Mouse (Mus musculus) heart, adult 9 months (tissue): ENCODE measurements around the gene Pitpnc1.

Source experiments
- DNase-seq, 2 experiments: peaks; one replicate each; pipeline ENCODE4 v3.0.0; 2022; ENCODE audit warnings: low spot score in 2 of 2

Gene Pitpnc1

DNA sequence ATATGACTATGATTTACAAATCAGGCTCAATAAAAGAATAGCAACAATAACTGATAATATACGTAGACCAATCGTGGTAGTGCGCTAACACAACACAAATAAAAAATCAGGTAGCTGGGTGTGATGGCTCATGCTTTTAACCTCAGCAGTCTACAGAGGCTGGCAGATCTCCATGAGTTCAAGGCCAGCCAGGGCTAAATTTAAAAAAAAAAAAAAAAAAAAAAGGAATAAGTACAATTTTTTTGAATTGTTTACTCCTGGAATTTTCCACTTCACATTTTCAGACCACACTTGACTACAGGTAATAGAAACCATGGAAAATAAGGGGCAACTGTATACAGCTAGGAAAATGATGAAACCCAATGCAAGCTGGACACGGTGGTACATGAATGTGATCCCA, 97.3 kb downstream of the Pitpnc1 start:
- no peak for DNase-seq

DNA sequence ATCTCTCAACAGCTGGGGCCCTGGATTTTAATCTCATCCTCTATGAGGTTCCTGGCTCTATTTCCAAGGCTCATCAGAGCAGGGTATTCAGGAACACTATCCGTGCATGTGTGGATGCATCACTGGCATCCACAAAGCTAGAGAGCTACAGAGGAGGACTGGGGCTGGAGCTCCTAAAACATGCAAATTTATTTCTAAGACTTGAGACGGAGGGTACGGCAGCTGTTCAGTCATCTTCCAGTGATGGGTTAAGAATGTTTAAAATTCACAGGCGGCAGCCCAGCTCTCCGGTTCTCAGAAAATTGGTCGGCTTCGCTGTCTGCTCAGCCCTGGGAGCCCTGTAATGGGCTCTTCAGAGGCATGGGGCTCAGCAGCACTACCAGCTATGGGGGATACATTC, 97.8 kb downstream of the Pitpnc1 start:
- DNase-seq = no peak

DNA sequence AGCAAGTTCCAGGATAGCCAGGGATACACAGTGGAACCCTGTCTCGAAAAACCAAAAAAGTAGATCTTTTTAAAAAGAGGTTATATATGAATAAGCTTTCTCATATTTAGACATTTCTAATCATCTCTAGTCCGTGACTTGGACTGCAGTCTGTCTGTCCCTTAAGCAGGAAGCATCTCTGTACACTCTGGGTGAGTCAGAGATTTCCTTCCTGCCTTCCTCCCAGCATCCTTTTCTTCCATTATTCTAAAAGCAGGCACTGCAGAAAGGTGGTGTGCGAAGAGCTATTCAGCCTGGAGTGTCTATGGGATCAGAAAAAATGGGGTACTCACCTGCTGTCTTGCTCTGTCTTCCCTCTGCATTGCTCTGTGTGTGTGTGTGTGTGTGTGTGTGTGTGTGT, 100.0 kb downstream of the Pitpnc1 start:
- no peak for DNase-seq

DNA sequence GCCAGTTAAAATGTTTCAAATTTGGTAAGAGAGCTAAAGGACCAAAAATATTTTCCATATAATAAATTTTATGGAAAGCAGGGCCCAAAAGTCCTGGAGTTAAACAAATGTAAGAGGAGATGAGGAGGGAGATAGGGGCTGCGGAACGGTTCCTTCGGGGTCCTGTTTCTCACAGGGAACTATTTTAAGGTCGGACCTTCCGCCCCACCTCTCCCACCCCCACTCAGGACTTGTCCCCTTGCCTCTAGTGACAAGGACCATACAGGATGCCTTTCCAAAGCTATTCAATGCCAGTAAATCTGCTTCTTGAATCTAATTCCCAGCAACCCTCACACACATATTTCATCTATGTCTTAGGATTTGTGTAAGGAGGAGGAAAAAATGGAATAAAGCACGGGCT, 100.8 kb downstream of the Pitpnc1 start:
- DNase-seq = no peak

DNA sequence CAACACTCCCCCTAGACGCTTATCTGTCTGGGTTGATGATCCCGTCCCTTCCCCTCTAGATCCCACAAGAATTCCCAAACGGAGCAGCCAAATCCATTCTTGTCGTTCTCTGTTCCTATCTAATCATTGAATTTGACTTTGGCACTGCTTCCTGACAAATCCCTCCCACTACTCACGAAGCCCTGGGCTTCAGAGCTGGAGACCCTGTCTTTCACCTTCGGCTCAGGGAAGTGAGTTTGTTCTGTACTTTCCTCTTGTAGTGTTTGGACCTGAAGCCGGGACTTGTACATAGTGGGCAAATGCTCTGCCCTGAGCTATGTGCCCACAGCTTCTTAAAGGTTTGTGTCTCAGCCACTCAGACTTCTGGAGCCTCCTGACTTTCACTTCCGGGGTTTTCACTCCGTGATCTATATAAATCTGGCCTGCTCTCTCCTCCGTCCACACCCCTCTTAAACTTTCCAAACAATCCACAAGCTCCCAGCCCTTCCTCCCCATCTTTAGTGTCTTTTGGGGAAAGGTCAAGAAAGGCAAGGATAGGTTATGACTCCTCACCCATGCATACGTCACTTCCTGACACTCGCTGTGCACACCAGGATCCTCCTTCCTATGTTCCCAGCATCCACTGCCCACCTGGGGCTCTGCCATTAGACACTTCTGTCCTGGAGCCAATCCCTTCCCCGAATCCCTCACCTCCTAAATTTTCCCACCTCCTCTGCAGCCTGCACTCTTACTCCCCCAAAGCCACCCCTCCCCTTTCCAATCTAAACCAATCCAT, 104.4 kb downstream of the Pitpnc1 start:
- DNase-seq = no peak

DNA sequence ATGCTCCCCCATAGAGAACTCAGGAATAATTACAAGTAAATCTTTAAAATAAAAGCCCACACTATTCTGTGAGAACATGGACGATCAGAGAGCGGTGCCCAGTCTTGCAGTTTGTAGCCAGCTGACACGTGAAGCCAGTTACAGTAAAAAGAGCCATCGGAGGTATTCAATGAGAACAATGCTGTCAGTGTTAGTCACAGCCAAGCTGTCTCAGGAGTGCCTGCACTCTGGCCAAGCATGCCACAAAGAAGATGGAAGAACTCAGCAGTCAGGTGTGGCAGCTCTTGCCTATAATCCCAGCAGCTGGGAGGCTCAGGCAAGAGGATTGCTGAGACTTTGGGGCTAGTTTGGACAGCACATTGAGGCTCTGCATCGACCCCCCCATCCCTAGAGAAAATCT, 111.8 kb downstream of the Pitpnc1 start:
- no peak for DNase-seq

DNA sequence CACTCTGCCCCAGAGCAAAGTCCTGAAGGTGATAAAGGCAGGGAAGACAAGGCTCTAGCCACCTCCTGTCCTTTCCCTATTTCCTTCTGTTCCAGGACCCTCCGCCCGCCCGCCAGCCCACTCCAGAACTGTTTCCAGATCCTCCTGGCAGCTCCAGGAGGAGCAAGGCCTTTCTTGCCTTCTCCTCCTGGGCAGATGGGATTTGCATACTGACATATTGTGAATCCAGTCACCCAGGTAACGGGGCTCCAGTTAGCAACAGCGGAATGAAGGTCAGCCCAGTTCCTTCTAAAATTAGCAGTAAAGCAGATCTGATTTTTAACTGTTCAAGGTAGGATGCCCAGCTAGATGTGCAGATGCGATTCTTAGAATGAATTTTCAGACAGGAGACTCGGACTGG, 114.3 kb downstream of the Pitpnc1 start:
- DNase-seq = no peak

DNA sequence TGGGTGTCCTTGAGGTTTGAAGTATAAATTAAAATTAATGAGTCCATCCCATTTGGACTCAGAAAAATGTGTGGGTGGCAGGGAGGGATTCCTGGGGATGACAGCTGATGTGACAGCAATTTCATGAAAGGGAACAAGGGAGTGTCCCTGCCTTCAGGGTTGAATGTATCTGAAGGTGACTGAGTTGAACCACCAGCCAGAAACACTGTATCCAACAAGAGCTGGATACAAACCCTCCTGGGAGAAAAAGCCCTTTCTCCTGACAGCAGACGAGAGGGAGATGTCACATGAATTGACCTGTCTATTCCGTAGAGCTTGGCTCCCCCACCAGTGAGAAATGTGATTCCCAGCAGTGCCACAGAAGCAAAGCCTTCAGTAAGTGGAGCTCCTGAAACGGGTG, 115.0 kb downstream of the Pitpnc1 start:
- DNase-seq = no peak

DNA sequence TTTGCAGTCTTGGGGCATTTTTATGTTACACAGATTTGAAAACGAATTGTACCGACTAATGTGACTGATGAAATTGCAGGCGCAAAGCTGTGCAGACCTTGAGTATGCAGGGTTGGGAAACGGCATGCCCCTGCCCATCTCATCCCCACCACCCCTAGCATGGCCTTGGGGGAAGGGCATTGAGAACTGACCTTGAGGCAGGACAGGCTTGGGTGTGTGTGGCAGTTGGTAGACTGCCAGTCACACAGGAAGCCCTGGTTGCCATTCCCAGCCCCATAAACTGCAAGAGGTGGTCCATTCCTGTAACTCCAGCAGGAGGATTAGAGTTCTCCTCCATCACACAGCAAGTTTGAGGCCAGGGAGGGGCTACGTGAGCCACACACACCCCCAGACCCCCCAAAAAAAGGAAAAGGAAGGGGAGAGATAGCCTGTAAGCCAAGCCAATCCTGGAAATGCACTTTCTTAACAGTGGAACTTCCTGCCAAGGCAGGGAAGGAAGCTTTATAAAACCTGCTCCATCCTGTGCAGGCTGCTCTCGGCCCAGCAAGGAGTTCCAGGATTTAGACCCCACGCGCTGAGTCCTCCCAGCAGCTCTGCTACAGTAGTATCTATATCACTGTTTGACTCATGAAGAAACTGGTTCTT, 115.9 kb downstream of the Pitpnc1 start:
- DNase-seq = peak; percentile 34 to 62

DNA sequence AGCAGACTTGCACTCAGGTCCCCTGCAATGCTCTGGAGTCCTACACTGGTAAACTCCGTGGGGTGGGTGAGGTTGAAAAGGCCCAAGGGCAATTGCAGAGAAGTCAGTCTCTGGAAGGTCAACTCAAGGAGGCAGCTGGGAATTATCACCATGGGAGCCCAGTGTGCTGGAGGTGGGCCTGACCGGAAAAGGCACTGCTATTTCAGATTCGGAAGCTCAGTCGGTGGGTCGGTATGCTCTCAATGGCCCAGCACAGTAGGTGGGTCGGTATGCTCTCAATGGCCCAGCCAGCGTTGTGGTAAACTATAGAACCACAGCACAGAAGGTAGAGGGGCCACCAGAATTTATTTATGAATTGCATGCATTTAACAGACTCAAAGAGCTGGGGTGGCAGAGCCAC, 117.9 kb downstream of the Pitpnc1 start:
- no peak for DNase-seq

DNA sequence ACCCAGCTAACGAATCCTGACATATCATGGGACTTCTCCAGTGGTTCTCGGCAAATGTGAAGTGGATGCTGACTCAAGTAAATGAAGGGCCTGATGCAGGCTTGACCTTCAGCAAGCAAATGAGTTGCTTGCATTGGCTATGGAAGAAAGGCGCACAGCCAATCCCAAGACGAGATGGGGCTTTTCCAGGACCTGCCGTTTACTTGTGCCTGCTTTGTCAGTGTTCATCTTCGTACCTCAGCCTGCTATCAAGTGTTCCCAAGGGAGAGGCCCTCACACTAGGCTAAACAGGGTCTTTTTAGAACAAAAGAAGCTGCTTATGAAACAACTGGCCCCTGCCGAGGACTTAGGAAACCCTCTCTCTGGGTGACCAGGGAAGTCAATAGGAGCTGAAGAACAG, 120.7 kb downstream of the Pitpnc1 start:
- DNase-seq = no peak

DNA sequence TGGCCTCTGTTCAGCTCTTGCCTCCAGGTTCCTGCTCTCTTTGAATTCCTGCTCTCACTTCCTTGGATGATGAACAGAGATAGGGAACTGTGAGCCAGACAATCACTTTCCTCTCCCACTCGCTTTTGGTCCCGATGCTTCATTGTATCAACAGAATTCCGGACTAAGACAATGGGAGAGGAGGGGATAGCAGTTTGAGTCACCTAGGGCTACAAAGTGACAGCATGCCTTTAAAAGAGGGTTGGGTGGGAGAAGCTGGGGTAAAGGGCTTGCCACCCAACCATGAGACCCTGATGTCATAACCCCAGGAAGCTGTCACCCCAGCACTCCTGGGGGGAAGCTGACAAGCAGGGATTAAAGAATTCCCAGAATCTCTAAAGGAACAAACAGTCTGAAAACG, 127.5 kb downstream of the Pitpnc1 start:
- peak in 1 of 2 experiments; percentile 50 for DNase-seq

DNA sequence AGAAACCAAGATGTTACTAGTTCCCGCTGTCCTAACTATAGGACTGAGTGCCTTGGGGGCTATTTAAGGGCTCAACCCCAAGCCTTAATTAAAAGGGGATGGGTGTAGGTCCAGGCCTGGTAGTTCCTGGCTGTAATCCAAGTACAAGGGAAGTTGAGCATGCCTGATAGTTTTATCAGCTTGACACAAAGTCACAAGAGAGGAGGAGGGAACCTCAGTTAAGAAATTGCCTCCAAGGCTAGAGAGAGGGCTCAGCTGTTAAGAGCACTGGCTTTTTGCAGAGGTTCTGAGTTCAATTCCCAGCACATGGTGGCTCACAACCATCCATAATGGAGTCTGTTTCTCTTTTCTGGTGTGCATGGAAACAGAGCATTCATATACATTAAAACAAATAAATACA, 128.1 kb downstream of the Pitpnc1 start:
- DNase-seq = peak; percentile 43 to 64

DNA sequence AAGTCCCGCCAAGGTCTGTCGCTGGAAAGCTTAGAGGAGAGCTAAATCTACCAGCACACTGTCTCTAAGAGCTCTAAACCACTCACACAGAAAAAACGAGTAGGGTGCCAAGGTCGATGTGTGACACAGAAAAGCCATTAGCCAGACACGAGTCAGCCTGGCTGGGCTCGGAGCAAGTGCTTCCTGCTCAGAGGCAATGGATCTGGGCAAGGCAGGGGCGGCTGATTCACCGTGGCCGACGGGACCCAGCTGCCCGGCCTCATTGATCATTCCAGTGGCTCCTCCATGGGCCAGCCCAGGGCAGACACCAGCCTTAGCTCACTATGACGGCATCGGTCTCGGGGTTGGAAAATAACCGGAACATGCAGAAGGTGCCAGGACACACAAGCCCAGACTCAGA, 129.2 kb downstream of the Pitpnc1 start:
- peak; percentile 73 for DNase-seq

DNA sequence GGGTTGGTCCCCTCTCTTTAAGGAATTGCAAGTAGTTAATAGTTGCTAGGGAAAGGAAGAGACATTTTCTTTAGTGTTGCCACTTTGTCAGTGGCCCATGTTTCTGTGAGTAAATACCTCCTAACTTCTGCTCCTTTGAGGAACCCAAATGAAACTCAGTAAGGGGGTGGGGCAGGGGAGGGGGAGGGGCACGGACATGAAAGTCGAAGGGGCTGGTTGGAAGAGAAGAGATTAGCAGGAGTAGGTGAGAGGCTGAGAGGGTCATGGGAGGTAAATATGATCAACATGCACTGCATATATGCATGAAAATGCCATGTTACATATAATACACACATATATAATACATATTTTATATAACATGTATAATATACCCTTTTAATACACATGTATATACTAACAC, 129.7 kb downstream of the Pitpnc1 start:
- no peak for DNase-seq

DNA sequence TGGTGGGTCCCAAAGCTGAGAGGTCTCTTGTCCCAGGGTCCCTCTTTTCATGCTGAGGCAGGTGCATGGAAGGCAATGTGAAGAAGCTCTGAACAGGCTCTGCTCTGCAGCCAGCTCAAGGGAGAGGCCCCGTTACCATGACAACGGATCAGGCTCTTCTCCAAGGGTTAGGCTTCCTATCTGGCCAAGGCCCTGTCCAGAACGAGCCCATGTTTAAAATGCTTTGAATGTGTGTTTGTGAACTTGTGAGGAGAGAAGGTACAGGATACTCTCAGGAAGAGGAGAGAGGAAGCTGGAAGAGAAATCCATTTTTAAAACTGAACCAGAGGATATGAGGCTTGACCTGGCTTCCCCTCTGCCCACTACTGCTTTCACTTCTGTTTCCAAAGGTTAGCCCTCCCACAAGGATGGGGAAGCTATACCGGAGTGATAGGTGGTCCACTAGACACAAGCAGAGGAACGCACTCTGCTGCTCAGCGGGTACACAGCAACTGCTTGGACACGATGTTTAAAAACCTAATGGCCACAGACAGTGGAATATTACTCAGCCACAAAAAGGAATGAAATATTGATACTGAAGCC, 131.2 kb downstream of the Pitpnc1 start:
- peak; percentile 56 to 66 for DNase-seq

DNA sequence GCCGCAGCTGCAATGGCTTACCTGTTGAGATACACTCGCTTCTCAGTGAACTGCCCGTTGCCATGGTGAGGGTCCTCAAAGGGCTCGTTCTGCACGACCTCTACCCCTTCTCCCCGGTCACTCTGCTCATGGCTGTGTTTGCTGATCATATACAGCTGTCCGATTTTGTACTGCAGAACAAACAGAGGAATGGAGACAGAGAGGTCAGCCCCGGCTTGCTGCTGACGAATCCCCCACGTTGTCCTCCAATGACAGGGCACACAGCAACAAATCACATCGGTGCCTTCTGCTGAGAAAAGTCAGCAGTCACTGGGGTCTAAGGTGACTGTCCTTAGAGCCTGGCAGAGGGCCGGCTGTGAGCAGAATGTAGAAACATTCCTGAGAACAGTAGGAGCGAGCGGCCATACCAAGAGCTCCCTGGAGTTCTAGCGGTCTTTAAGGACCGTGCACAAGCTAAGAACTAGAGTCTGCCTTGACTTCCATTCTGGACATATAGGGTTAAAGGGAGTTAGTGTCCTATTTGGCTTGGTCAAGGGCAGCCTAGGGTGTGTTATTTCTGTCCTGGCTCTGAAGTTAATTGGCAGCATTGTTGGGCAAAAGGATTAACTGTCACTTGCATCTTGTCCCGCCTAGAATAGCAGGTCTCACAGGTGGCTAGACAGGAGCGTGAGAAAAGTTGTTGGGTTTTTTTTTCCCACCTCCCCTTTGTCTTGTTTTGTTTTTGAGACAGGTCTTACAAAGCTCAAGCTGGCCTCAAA, 132.9 kb downstream of the Pitpnc1 start:
- peak in 1 of 2 experiments; percentile 60 for DNase-seq

DNA sequence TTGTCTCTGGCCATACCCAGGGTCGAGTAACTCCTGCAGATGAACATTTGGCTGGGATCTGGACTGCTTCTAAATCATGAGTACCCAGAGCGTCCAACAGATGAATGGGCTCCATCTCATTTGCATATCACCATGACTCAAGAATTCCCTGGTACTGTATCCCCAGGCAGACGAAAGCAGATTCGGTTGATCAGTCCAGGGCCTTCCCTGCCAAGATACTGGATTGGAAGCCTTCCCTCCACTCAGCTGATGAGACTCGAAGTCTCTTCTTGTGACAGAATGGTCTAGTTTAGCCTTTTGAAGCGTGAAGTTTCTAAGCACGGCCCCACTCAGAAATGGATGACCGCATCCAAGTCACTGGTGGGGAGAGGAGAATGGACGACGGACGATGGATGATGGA, 134.7 kb downstream of the Pitpnc1 start:
- peak; percentile 58 to 59 for DNase-seq

DNA sequence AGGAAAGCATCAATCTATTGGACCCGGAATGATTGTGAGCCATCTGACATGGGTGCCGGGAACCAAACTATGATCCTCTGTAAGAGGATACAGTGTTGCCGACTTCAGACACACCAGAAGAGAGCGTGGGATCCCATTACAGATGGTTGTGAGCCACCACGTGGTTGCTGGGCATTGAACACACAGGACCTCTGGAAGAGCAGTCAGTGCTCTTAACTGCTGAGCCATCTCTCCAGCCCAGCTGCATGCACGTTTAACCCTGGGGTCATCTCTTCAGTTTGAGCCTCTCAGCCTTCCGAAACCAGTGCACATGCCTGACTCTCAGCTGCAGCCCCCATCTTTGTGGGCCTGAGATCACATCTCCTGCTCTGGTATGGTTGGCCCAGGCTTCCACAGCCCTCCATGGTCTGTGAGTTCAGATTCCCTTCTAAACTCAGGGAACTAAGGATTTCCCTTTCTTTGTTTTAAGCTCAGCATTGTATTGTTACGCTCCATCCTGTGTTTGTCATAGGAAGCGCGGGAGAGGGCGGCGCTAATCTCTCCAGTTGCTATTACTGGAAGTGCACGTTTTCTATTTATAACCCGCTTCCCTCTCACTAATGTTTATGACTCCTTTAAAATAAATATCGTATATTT, 135.5 kb downstream of the Pitpnc1 start:
- DNase-seq = peak; percentile 75 to 83

DNA sequence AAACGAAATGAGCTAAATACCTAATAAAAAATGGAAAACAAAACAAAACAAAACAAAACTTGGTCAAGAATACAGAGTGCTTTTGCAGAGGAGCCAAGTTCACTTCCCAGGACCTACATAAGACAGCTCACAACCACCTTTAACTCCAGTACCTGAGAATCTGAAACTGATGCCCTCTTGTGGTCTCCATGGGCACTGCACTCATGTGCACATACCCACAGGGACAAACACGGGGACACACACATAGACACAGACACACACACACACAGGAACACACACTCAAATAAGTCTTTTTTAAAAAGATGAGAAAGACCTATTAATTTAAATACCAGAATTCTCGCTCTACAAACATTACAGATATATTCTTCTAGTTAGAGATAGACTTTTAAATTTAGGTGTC, 137.6 kb downstream of the Pitpnc1 start:
- DNase-seq = no peak

DNA sequence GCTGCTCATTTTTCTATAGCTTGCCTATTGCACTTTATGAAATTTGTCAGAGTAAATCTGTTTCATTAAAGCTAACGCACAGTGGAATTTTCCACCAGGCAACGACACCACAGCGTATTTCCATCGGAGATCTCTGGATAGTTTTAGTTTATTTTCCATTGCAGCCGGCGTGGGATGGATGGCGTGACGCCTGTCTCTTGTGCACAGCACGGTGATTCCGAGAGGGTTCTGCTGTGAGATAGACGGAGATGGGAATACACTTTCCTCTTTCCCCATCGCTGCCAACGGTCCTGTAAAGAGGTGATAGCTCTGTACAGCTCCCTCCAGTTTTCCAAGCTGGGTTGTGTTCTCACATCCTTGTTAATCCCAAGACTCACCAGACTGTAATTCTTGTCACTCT, 138.2 kb downstream of the Pitpnc1 start:
- DNase-seq = no peak

DNA sequence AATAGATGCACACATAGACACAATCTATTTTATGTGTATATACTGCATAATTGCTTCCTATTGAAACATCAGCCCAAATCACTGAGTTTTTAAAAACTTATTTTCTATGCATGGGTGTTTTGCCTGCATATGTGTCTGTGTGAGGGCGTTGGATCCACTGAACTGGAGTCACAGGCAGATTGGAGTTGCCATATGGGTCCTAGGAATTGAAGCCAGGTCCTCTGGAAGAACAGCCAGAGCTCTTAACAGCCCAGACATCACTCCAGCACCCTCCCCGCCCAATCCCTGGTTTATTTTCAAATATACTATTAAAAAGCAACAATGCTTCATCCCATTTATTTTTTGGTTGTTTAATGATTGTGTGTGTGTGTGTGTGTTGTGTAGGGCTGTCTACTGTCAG, 139.1 kb downstream of the Pitpnc1 start:
- DNase-seq = no peak
